Mouse (Mus musculus) neural tube, embryonic 15.5 days (tissue): ENCODE measurements at regions not wholly inside any gene's neighbourhood (a gene's known extent, or its start where the extent isn't known, plus 50 kb on each side); places are given as distances from the start of the nearest gene placed in this dataset.

Experiments
- ATAC-seq: fragments of 200-750 bp; cut with Nextera tagmentation; 2 replicates; pipeline ENCODE4 v1.8.0; 2017; ENCODE audit warnings: mild to moderate bottlenecking, moderate TSS enrichment, moderate library complexity; ENCODE audit not compliant: low FRiP score
- H3K27ac ChIP-seq: fragments of 300-500 bp; sonication (generic); replicated peaks from 2 replicates; pipeline ENCODE4 v1.5.1; 2015; ENCODE audit warnings: mild to moderate bottlenecking, inconsistent platforms
- H3K27me3 ChIP-seq: fragments of 300-500 bp; sonication (generic); replicated peaks from 2 replicates; pipeline ENCODE4 v1.6.1; 2015; ENCODE audit warnings: inconsistent platforms
- H3K36me3 ChIP-seq: fragments of 300-500 bp; sonication (generic); 2 replicates; pipeline ENCODE4 v1.6.1; 2015; ENCODE audit warnings: inconsistent platforms
- H3K4me1 ChIP-seq: fragments of 300-500 bp; sonication (generic); 2 replicates; pipeline ENCODE4 v1.6.1; 2015; ENCODE audit warnings: inconsistent platforms
- H3K4me2 ChIP-seq: fragments of 300-500 bp; sonication (generic); 2 replicates; pipeline ENCODE4 v1.6.1; 2015; ENCODE audit warnings: inconsistent platforms, mild to moderate bottlenecking, moderate library complexity
- H3K4me3 ChIP-seq: fragments of 300-500 bp; sonication (generic); replicated peaks from 2 replicates; pipeline ENCODE4 v1.5.1; 2015; ENCODE audit warnings: mild to moderate bottlenecking, inconsistent platforms
- H3K9ac ChIP-seq: fragments of 300-500 bp; sonication (generic); replicated peaks from 2 replicates; pipeline ENCODE4 v1.6.1; 2015; ENCODE audit warnings: mild to moderate bottlenecking, inconsistent platforms
- H3K9me3 ChIP-seq: fragments of 300-500 bp; sonication (generic); replicated peaks from 2 replicates; pipeline ENCODE4 v1.6.1; 2016; ENCODE audit warnings: inconsistent platforms
- WGBS: fragments of 180-500 bp; shearing (Covaris S2); methylation state at CpG from one replicate; pipeline ENCODE4 v1.1.7; 2015; ENCODE audit warnings: mixed read lengths; 5-methylcytosine and 5-hydroxymethylcytosine counted together

DNA sequence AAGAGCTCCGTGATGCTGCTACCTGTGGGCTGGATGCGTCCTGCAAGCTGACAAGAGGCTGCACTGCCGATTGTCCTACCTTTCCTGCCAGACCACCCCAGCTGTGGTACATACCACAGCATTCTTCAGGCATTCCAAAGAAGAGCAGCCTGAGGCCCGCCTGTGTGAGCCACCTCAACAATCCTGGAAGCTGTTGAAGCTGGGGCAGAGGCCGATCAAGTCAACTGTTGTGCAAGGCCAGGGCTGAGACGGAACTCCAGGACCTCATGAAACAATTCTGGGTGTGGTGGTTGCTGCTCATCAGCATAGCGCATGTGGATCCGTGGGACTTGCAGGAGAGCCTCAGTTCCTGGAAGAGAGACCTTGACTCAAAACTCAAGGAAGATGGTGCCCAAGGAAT is 448.3 kb downstream of the Etnk1 start:
- Histone ChIP-seq H3K36me3 (no peaks in the 10 kb centered on the region), H3K4me1 (peaks cover 9% of the 10 kb centered on the region; the same call in 1 of the 2 replicates), H3K27me3 (no peaks in the 10 kb centered on the region), H3K9me3 (no peaks in the 10 kb centered on the region), H3K4me2 (no peak overlapping the region), H3K9ac (no peak overlapping the region), H3K27ac (peak overlapping the region; percentile 51; the same call in 1 of the 2 replicates), H3K4me3 (no peak overlapping the region)
- 81% methylated on average over 8 of the region's 8 CpGs for WGBS
- ATAC-seq, result no peak

DNA sequence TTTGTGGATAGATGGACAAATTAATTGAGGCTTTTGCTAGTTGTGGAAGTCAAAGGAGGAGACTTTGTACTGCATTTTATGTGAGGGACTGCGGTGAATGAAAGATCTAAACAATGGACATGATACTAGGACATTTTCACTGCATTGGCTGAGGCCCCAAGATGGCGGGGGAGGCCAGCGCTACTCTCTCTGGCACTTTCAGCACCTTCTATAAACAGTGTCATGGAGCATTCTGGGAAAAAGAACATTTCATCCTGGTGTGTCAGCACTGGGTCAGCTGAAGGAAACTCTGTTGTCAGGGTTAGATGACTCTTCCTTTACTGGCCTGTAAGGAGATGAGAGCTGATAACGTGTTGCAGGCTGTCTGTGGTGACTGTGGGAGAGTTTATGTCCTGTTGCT is 449.4 kb downstream of the Etnk1 start:
- Histone ChIP-seq H3K4me3 (no peak overlapping the region), H3K9ac (no peak overlapping the region), H3K27me3 (no peaks in the 10 kb centered on the region), H3K4me1 (peaks cover 9% of the 10 kb centered on the region; the same call in 1 of the 2 replicates), H3K9me3 (no peaks in the 10 kb centered on the region), H3K27ac (no peak overlapping the region), H3K36me3 (no peaks in the 10 kb centered on the region), H3K4me2 (no peak overlapping the region)
- no peak for ATAC-seq
- WGBS, result 87% methylated on average over 4 of the region's 4 CpGs

DNA sequence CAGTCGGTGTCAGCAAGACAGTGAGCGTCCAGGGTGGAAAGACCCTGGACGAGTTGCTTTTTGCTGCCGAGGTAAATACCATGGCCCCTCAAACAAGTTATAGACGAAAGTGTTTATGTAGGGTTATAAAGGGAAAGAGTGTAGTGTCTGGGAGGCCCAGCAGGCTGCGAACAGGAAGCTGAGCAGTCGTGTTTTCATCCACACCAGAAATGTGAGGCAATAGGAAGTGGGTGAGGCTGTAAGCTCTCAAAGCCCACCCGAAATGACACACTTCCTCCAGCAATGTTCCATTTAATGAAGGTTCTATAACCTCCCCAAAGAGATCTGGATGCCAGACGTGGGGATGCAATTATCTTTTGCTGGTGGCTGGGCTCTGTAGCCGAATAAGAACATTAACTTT is 451.5 kb downstream of the Etnk1 start:
- Histone ChIP-seq H3K4me3 (no peak overlapping the region), H3K27me3 (no peaks in the 10 kb centered on the region), H3K9ac (no peak overlapping the region), H3K4me2 (no peak overlapping the region), H3K36me3 (no peaks in the 10 kb centered on the region), H3K27ac (no peak overlapping the region), H3K4me1 (peaks cover 9% of the 10 kb centered on the region; the same call in 1 of the 2 replicates), H3K9me3 (no peaks in the 10 kb centered on the region)
- ATAC-seq, result no peak
- 64% methylated on average over 10 of the region's 10 CpGs for WGBS

- no peaks in the 10 kb centered on the region for H3K9me3 ChIP-seq
- no peaks in the 10 kb centered on the region for H3K4me1 ChIP-seq
- H3K9ac ChIP-seq, result no peak overlapping the region
- H3K36me3 ChIP-seq, result no peaks in the 10 kb centered on the region
- no peaks in the 10 kb centered on the region for H3K27me3 ChIP-seq
- no peak for ATAC-seq
- H3K4me2 ChIP-seq, result no peak overlapping the region
- no peak overlapping the region for H3K27ac ChIP-seq
- H3K4me3 ChIP-seq, result no peak overlapping the region
- 85% methylated on average over 2 of the region's 2 CpGs for WGBS
These were observed 453.6 kb downstream of the Etnk1 start for GRCm38 (mm10) chr6:143620583-143620982.

GRCm38 (mm10) chr6:143622161-143622560 is 455.1 kb downstream of the Etnk1 start:
- WGBS, result 75% methylated on average over 2 of the region's 2 CpGs
- H3K9me3 ChIP-seq, result no peaks in the 10 kb centered on the region
- H3K4me2 ChIP-seq, result no peak overlapping the region
- H3K27me3 ChIP-seq, result no peaks in the 10 kb centered on the region
- H3K9ac ChIP-seq, result no peak overlapping the region
- no peaks in the 10 kb centered on the region for H3K36me3 ChIP-seq
- no peak overlapping the region for H3K27ac ChIP-seq
- no peak for ATAC-seq
- H3K4me3 ChIP-seq, result no peak overlapping the region
- H3K4me1 ChIP-seq, result no peaks in the 10 kb centered on the region

- H3K36me3 ChIP-seq, result no peaks in the 10 kb centered on the region
- H3K4me2 ChIP-seq, result no peak overlapping the region
- H3K27me3 ChIP-seq, result no peaks in the 10 kb centered on the region
- H3K9me3 ChIP-seq, result no peaks in the 10 kb centered on the region
- no peak for ATAC-seq
- H3K9ac ChIP-seq, result no peak overlapping the region
- H3K4me1 ChIP-seq, result no peaks in the 10 kb centered on the region
- no peak overlapping the region for H3K27ac ChIP-seq
- no peak overlapping the region for H3K4me3 ChIP-seq
- WGBS, result 86% methylated on average over 3 of the region's 3 CpGs
These were observed 457.9 kb downstream of the Etnk1 start for GRCm38 (mm10) chr6:143624901-143625300.

DNA sequence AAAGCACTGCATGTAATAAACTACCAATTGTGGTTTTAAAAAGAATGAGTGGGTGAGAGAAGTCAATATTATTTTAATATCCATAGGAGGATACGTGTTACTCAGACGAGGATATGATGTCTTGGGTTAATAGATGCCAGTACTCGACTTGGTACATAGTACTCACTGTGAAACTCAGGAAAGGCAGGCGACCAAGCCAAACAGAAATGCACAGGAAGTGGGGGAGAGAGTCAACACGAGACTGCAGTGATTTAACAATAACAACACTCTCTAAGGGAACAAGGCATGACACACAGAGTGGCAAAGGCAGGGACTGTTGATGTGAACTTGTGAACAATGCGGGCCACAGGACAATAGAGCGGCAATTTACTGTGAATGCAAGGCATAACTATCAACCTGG is 464.6 kb downstream of the Etnk1 start:
- no peaks in the 10 kb centered on the region for H3K27me3 ChIP-seq
- peaks cover 6% of the 10 kb centered on the region for H3K4me1 ChIP-seq
- no peak overlapping the region for H3K4me3 ChIP-seq
- no peak overlapping the region for H3K9ac ChIP-seq
- H3K4me2 ChIP-seq, result no peak overlapping the region
- H3K36me3 ChIP-seq, result no peaks in the 10 kb centered on the region
- 72% methylated on average over 7 of the region's 7 CpGs for WGBS
- H3K27ac ChIP-seq, result no peak overlapping the region
- ATAC-seq, result no peak
- no peaks in the 10 kb centered on the region for H3K9me3 ChIP-seq

- Histone ChIP-seq H3K9me3 (no peaks in the 10 kb centered on the region), H3K4me1 (peaks cover 6% of the 10 kb centered on the region), H3K9ac (no peak overlapping the region), H3K4me2 (no peak overlapping the region), H3K4me3 (no peak overlapping the region), H3K36me3 (no peaks in the 10 kb centered on the region), H3K27ac (no peak overlapping the region), H3K27me3 (no peaks in the 10 kb centered on the region)
- ATAC-seq, result no peak
- 86% methylated on average over 6 of the region's 6 CpGs for WGBS
These were observed 466.7 kb downstream of the Etnk1 start for GRCm38 (mm10) chr6:143633710-143634109.

- 79% methylated on average over 10 of the region's 10 CpGs for WGBS
- no peak overlapping the region for H3K4me2 ChIP-seq
- no peak overlapping the region for H3K9ac ChIP-seq
- no peak overlapping the region for H3K27ac ChIP-seq
- no peak overlapping the region for H3K4me3 ChIP-seq
- no peak for ATAC-seq
- H3K9me3 ChIP-seq, result no peaks in the 10 kb centered on the region
- no peaks in the 10 kb centered on the region for H3K27me3 ChIP-seq
- H3K4me1 ChIP-seq, result peaks cover 6% of the 10 kb centered on the region
- no peaks in the 10 kb centered on the region for H3K36me3 ChIP-seq
These were observed 467.3 kb downstream of the Etnk1 start for GRCm38 (mm10) chr6:143634334-143634733.

DNA sequence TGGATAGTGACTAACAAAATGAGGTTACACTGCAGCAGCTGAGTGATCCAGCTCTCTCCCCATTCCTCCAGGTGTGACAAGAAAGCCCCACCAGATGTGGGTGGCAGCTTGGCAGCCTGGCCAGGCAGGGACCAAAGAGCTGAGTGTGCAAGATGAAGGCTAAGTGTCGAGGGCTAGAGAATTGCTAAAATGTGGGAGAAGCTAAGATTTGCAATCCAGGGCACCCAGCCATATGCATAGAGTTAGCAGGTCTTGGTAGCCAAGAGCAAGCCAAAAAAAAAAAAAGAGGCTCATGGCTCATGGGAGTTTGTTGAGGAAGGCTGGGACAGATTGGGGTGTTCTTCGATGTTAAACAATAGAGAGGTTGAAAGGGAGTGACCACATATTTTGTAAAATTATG is 468.0 kb downstream of the Etnk1 start:
- no peak for ATAC-seq
- Histone ChIP-seq H3K36me3 (no peaks in the 10 kb centered on the region), H3K27ac (no peak overlapping the region), H3K4me3 (no peak overlapping the region), H3K9me3 (no peaks in the 10 kb centered on the region), H3K4me1 (peaks cover 6% of the 10 kb centered on the region), H3K9ac (no peak overlapping the region), H3K4me2 (no peak overlapping the region), H3K27me3 (no peaks in the 10 kb centered on the region)
- 80% methylated on average over 2 of the region's 2 CpGs for WGBS

DNA sequence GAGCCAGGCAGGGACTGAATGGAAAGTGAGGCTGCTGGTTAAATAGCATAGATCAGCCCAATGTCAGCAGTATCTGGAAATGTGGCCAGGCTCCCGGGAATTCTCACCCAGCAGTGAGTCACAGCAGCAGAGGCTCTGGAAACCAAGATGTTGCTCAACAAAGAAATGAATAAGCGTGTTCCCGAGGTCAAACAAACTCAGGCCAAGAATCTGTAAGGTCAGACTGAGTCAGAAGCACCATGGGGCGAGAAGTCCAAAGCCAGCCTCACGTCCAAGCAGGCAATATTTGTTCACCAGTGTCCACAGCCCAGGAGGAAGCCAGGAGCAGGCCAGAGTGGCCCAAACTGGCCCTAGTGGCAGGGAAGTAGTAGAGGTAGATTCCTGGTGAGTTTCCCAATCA is 473.6 kb downstream of the Etnk1 start:
- Histone ChIP-seq H3K36me3 (no peaks in the 10 kb centered on the region), H3K27ac (no peak overlapping the region), H3K4me3 (no peak overlapping the region), H3K9ac (no peak overlapping the region), H3K4me2 (no peak overlapping the region), H3K27me3 (no peaks in the 10 kb centered on the region), H3K9me3 (no peaks in the 10 kb centered on the region), H3K4me1 (no peaks in the 10 kb centered on the region)
- no peak for ATAC-seq
- whole genome bisulfite sequencing, result 78% methylated on average over 5 of the region's 5 CpGs

GRCm38 (mm10) chr6:143642052-143642451 is 475.0 kb downstream of the Etnk1 start:
- 88% methylated on average over 3 of the region's 3 CpGs for WGBS
- ATAC-seq, result no peak

DNA sequence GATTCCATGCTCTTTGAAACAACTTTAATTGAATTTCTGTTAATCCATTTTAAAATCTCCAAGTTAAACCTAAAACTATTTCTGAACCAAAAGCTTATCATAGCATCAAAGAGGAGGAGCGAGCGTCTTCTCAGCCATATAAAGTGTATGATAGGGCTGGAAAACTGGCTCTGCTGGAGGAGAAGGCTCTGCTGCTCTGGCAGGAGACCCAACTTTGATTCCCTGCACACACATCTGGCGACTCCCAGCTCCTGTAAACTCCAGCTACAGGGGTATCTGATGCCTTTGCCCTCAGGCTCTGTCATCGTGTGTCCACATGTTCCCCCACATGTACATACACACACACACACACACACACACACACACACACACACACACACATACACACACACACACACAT is 479.0 kb downstream of the Etnk1 start:
- Histone ChIP-seq H3K27me3 (no peaks in the 10 kb centered on the region), H3K4me1 (no peaks in the 10 kb centered on the region), H3K4me2 (no peak overlapping the region), H3K9me3 (no peaks in the 10 kb centered on the region), H3K4me3 (no peak overlapping the region), H3K9ac (no peak overlapping the region), H3K36me3 (no peaks in the 10 kb centered on the region), H3K27ac (no peak overlapping the region)
- ATAC-seq, result no peak
- 76% methylated on average over 4 of the region's 4 CpGs for WGBS

More at GRCm38 (mm10) chr6:143642052-143642451, 475.0 kb downstream of the Etnk1 start:
- Histone ChIP-seq H3K4me3 (no peak overlapping the region), H3K27ac (no peak overlapping the region), H3K9me3 (no peaks in the 10 kb centered on the region), H3K9ac (no peak overlapping the region), H3K36me3 (no peaks in the 10 kb centered on the region), H3K4me2 (no peak overlapping the region), H3K4me1 (no peaks in the 10 kb centered on the region), H3K27me3 (no peaks in the 10 kb centered on the region)
